Mouse (Mus musculus) C2C12 (cell line): ENCODE data around the gene Zfp963. TPM values are rescaled to one million over a fixed set of nuclear protein-coding genes. Genes with fewer than 3 reads are reported as not detected.
A peak's percentile ranks its signal among the peaks of the same experiment; 100 is the strongest.

Experiments
- H3K27me3 ChIP-seq: one replicate; pipeline ENCODE4 v1.6.1; 2011; ENCODE audit not compliant: control insufficient read depth, insufficient read depth, insufficient read length
- H3K36me3 ChIP-seq: one replicate; pipeline ENCODE4 v1.6.1; 2011; ENCODE audit not compliant: control insufficient read depth, insufficient read depth
- H3K4me3 ChIP-seq: one replicate; pipeline ENCODE4 v1.5.1; 2011; ENCODE audit warnings: mild to moderate bottlenecking, control low read depth; ENCODE audit not compliant: poor library complexity, insufficient read depth, severe bottlenecking
- H3K79me2 ChIP-seq: one replicate; pipeline ENCODE4 v1.6.1; 2011; ENCODE audit not compliant: control insufficient read depth, insufficient read depth
- H3K79me3 ChIP-seq: one replicate; pipeline ENCODE4 v1.6.1; 2011; ENCODE audit warnings: low read depth, control low read depth
- H3ac ChIP-seq: one replicate; pipeline ENCODE3; 2011; ENCODE audit warnings: low read depth; ENCODE audit not compliant: control insufficient read depth, insufficient read length
- CEBPB ChIP-seq: IDR thresholded peaks from one replicate; pipeline ENCODE4 v1.6.1; 2011; ENCODE audit warnings: low read depth, mild to moderate bottlenecking, control low read depth, moderate library complexity
- CTCF ChIP-seq: IDR thresholded peaks from one replicate; pipeline ENCODE4 v1.5.1; 2011; ENCODE audit not compliant: control insufficient read depth, insufficient read depth, insufficient read length
- FOSL1 ChIP-seq: IDR thresholded peaks from one replicate; pipeline ENCODE4 v1.8.0; 2011; ENCODE audit warnings: mild to moderate bottlenecking, low read length; ENCODE audit not compliant: poor library complexity, insufficient read depth, severe bottlenecking
- MAX ChIP-seq: IDR thresholded peaks from one replicate; pipeline ENCODE4 v1.6.1; 2011; ENCODE audit warnings: mild to moderate bottlenecking, control low read depth
- MYOD1 ChIP-seq: IDR thresholded peaks from one replicate; pipeline ENCODE4 v1.6.1; 2011; ENCODE audit warnings: low read depth; ENCODE audit not compliant: control insufficient read depth, insufficient read length
- MYOG ChIP-seq: IDR thresholded peaks from one replicate; pipeline ENCODE4 v1.6.1; 2011; ENCODE audit not compliant: control insufficient read depth, insufficient read length; ENCODE audit errors: extremely low read depth
- USF1 ChIP-seq: IDR thresholded peaks from one replicate; pipeline ENCODE4 v1.6.1; 2011; ENCODE audit warnings: low read depth, mild to moderate bottlenecking, control low read depth, moderate library complexity
- long read RNA-seq, 2 experiments: library from polyadenylated mRNA; unstranded; transcript quantifications; one replicate each; pipeline ENCODE4 v2.0.0; 2019 to 2020
- polyA plus RNA-seq: library from polyadenylated mRNA; unstranded; fragments of >200 nt; fragmentation: generic; extraction: Trizol; gene quantifications from one replicate; pipeline ENCODE4 v1.2.1, GENCODE M21; 2012; ENCODE audit warnings: missing spikeins

Zfp963 gene
- polyA plus RNA-seq = 0.42 TPM
- long read RNA-seq, experiment 1, partial matches to known transcripts = 0 of 2 reads
- long read RNA-seq, experiment 1, other reads (novel, unspliced or antisense) = 0 of 2 reads
- long read RNA-seq, experiment 2, partial matches to known transcripts = 0 of 1 reads
- long read RNA-seq, experiment 2, other reads (novel, unspliced or antisense) = 1 of 1 reads

GRCm38 (mm10) chr8:69749544-69750454, at the start of gene Zfp963:
Gene Zfp963, minus strand, starts transcription at chr8:69749970.
- no peaks in the 10 kb centered on the region for H3K27me3 ChIP-seq
- H3K79me3 ChIP-seq = no peaks in the 10 kb centered on the region
- H3K4me3 ChIP-seq = peak within 1 kb of the TSS; percentile 45
- H3ac ChIP-seq = peak within 1 kb of the TSS; percentile 98
- H3K79me2 ChIP-seq = no peaks in the 10 kb centered on the region
- no peak for TF ChIP-seq CTCF
- TF ChIP-seq USF1 = no peak
- no peak for TF ChIP-seq FOSL1
- TF ChIP-seq MYOD1 = no peak
- TF ChIP-seq MAX = no peak
- no peak for TF ChIP-seq MYOG
- TF ChIP-seq CEBPB = no peak
- H3K36me3 ChIP-seq = no peaks in the 10 kb centered on the region

- TF ChIP-seq FOSL1 = no peak
- no peak for TF ChIP-seq MYOD1
- no peak for TF ChIP-seq MYOG
- no peak for TF ChIP-seq CTCF
- no peak for TF ChIP-seq USF1
- peaks cover 13% of the 10 kb centered on the region for H3K79me2 ChIP-seq
- no peak overlapping the region for H3K4me3 ChIP-seq
- peaks cover 89% of the 10 kb centered on the region for H3K36me3 ChIP-seq
- H3K27me3 ChIP-seq = no peaks in the 10 kb centered on the region
- H3K79me3 ChIP-seq = no peaks in the 10 kb centered on the region
- no peak overlapping the region for H3ac ChIP-seq
Observed at GRCm38 (mm10) chr8:69799261-69799660, 49.5 kb upstream of the Zfp963 start.

GRCm38 (mm10) chr8:69797661-69798060, 47.9 kb upstream of the Zfp963 start:
- Histone ChIP-seq H3ac (no peak overlapping the region), H3K36me3 (peaks cover 89% of the 10 kb centered on the region), H3K79me2 (peaks cover 29% of the 10 kb centered on the region), H3K79me3 (peaks cover 15% of the 10 kb centered on the region), H3K4me3 (no peak overlapping the region), H3K27me3 (no peaks in the 10 kb centered on the region)
- TF ChIP-seq MAX (no peak), MYOG (no peak), MYOD1 (no peak), USF1 (no peak), CEBPB (no peak), FOSL1 (no peak), CTCF (no peak)

- H3ac ChIP-seq = no peak overlapping the region
- peaks cover 82% of the 10 kb centered on the region for H3K36me3 ChIP-seq
- TF ChIP-seq USF1 = no peak
- TF ChIP-seq FOSL1 = no peak
- TF ChIP-seq MYOD1 = no peak
- no peak for TF ChIP-seq MAX
- TF ChIP-seq CTCF = no peak
Observed at GRCm38 (mm10) chr8:69796721-69797345, 47.1 kb upstream of the Zfp963 start.

GRCm38 (mm10) chr8:69794901-69795300, 45.1 kb upstream of the Zfp963 start:
- peaks cover 67% of the 10 kb centered on the region for H3K36me3 ChIP-seq
- no peak overlapping the region for H3K4me3 ChIP-seq
- peaks cover 29% of the 10 kb centered on the region for H3K79me3 ChIP-seq
- TF ChIP-seq MYOG (no peak), FOSL1 (no peak), CEBPB (no peak), USF1 (no peak), MAX (no peak), CTCF (no peak), MYOD1 (no peak)
- no peaks in the 10 kb centered on the region for H3K27me3 ChIP-seq
- no peak overlapping the region for H3ac ChIP-seq
- H3K79me2 ChIP-seq = peaks cover 47% of the 10 kb centered on the region

More at GRCm38 (mm10) chr8:69796721-69797345, 47.1 kb upstream of the Zfp963 start:
- peaks cover 23% of the 10 kb centered on the region for H3K79me3 ChIP-seq
- no peak overlapping the region for H3K4me3 ChIP-seq
- H3K27me3 ChIP-seq = no peaks in the 10 kb centered on the region
- H3K79me2 ChIP-seq = peaks cover 37% of the 10 kb centered on the region
